Mouse (Mus musculus) hindbrain, embryonic 13.5 days (tissue): ENCODE results near the gene Prdm9. TPM values are rescaled to one million over a fixed set of nuclear protein-coding genes. Genes with fewer than 3 reads are reported as not detected.

Experiments used
- ATAC-seq: fragments of 200-750 bp; cut with Nextera tagmentation; 2 replicates; pipeline ENCODE4 v1.8.0; 2017; ENCODE audit warnings: moderate TSS enrichment; ENCODE audit not compliant: low FRiP score
- H3K27ac ChIP-seq: fragments of 300-500 bp; sonication (generic); 2 replicates; pipeline ENCODE4 v1.5.1; 2015; ENCODE audit warnings: inconsistent platforms, mild to moderate bottlenecking, moderate library complexity
- H3K27me3 ChIP-seq: fragments of 300-500 bp; sonication (generic); 2 replicates; pipeline ENCODE4 v1.6.1; 2015; ENCODE audit warnings: mild to moderate bottlenecking, inconsistent platforms
- H3K36me3 ChIP-seq: fragments of 300-500 bp; sonication (generic); 2 replicates; pipeline ENCODE4 v1.6.1; 2015; ENCODE audit warnings: mild to moderate bottlenecking, inconsistent platforms
- H3K4me1 ChIP-seq: fragments of 300-500 bp; sonication (generic); replicated peaks from 2 replicates; pipeline ENCODE4 v1.6.1; 2015; ENCODE audit warnings: inconsistent platforms
- H3K4me2 ChIP-seq: fragments of 300-500 bp; sonication (generic); 2 replicates; pipeline ENCODE4 v1.6.1; 2015; ENCODE audit warnings: inconsistent platforms, mild to moderate bottlenecking, moderate library complexity
- H3K4me3 ChIP-seq: fragments of 300-500 bp; sonication (generic); 2 replicates; pipeline ENCODE4 v1.5.1; 2015; ENCODE audit warnings: mild to moderate bottlenecking, inconsistent platforms
- H3K9ac ChIP-seq: fragments of 300-500 bp; sonication (generic); 2 replicates; pipeline ENCODE4 v1.6.1; 2015; ENCODE audit warnings: mild to moderate bottlenecking, inconsistent platforms
- H3K9me3 ChIP-seq: fragments of 300-500 bp; sonication (generic); 2 replicates; pipeline ENCODE4 v1.6.1; 2016; ENCODE audit warnings: inconsistent platforms
- WGBS: fragments of 180-500 bp; shearing (Covaris S2); methylation state at CpG from one replicate; pipeline ENCODE4 v1.1.7; 2015; 5-methylcytosine and 5-hydroxymethylcytosine counted together
- polyA plus RNA-seq: library from polyadenylated mRNA; unstranded; fragments of >200 nt; fragmentation: Nextera tagmentation; extraction: Ambion mirVana; gene quantifications from 2 replicates; pipeline ENCODE4 v1.2.1, GENCODE M21; 2015

Prdm9 gene
- polyA plus RNA-seq: 2.6 and 3.3 TPM in 2 replicates

GRCm38 (mm10) chr17:15564014-15564927 lies at the start of gene Prdm9:
Gene Prdm9 (minus strand): TSS chr17:15564354.
- Histone ChIP-seq H3K4me2 (peak within 1 kb of the TSS; percentile 77), H3K4me1 (peaks cover 6% of the 10 kb centered on the region), H3K9ac (peak within 1 kb of the TSS; percentile 75), H3K36me3 (no peaks in the 10 kb centered on the region), H3K4me3 (peak within 1 kb of the TSS; percentile 59), H3K9me3 (no peaks in the 10 kb centered on the region), H3K27me3 (no peaks in the 10 kb centered on the region), H3K27ac (peak within 1 kb of the TSS; percentile 93)
- WGBS: under 1% methylated on average over 42 of the region's 43 CpGs
- peak; percentile 99 for ATAC-seq

GRCm38 (mm10) chr17:15599496-15599895 lies 35.3 kb upstream of the Prdm9 start:
- Histone ChIP-seq H3K4me2 (no peak overlapping the region), H3K27ac (no peak overlapping the region), H3K9me3 (no peaks in the 10 kb centered on the region), H3K27me3 (no peaks in the 10 kb centered on the region), H3K9ac (no peak overlapping the region), H3K4me3 (no peak overlapping the region), H3K4me1 (no peaks in the 10 kb centered on the region), H3K36me3 (no peaks in the 10 kb centered on the region)
- no peak for ATAC-seq
- WGBS: 89% methylated on average over 7 of the region's 11 CpGs

GRCm38 (mm10) chr17:15591216-15591881 lies 27.2 kb upstream of the Prdm9 start:
- Histone ChIP-seq H3K4me3 (no peak overlapping the region), H3K4me1 (no peaks in the 10 kb centered on the region), H3K36me3 (no peaks in the 10 kb centered on the region), H3K27me3 (no peaks in the 10 kb centered on the region), H3K27ac (no peak overlapping the region), H3K4me2 (no peak overlapping the region), H3K9me3 (no peaks in the 10 kb centered on the region), H3K9ac (no peak overlapping the region)
- no peak for ATAC-seq
- 84% methylated on average over 7 of the region's 7 CpGs for WGBS

GRCm38 (mm10) chr17:15588116-15588515 lies 24.0 kb upstream of the Prdm9 start:
- Histone ChIP-seq H3K4me1 (no peaks in the 10 kb centered on the region), H3K27me3 (no peaks in the 10 kb centered on the region), H3K4me3 (no peak overlapping the region), H3K9ac (no peak overlapping the region), H3K4me2 (no peak overlapping the region), H3K36me3 (no peaks in the 10 kb centered on the region), H3K27ac (no peak overlapping the region), H3K9me3 (no peaks in the 10 kb centered on the region)
- no peak for ATAC-seq
- 92% methylated on average over 2 of the region's 2 CpGs for WGBS

- Histone ChIP-seq H3K27ac (no peak overlapping the region), H3K4me3 (no peak overlapping the region), H3K36me3 (no peaks in the 10 kb centered on the region), H3K4me2 (no peak overlapping the region), H3K4me1 (no peaks in the 10 kb centered on the region), H3K27me3 (no peaks in the 10 kb centered on the region), H3K9me3 (no peaks in the 10 kb centered on the region), H3K9ac (no peak overlapping the region)
- 35% methylated on average over 4 of the region's 4 CpGs for WGBS
- no peak for ATAC-seq
These were observed 21.5 kb upstream of the Prdm9 start for GRCm38 (mm10) chr17:15585691-15586090.

GRCm38 (mm10) chr17:15583071-15583470 lies 18.9 kb upstream of the Prdm9 start:
- H3K4me1 ChIP-seq: no peaks in the 10 kb centered on the region
- H3K9ac ChIP-seq: no peak overlapping the region
- H3K36me3 ChIP-seq: no peaks in the 10 kb centered on the region
- peaks cover 6% of the 10 kb centered on the region for H3K27me3 ChIP-seq
- no peak overlapping the region for H3K4me3 ChIP-seq
- WGBS: 85% methylated on average over 7 of the region's 7 CpGs
- H3K9me3 ChIP-seq: no peaks in the 10 kb centered on the region
- no peak overlapping the region for H3K4me2 ChIP-seq
- H3K27ac ChIP-seq: no peak overlapping the region
- ATAC-seq: no peak

- no peak for ATAC-seq
- 90% methylated on average over 2 of the region's 2 CpGs for WGBS
These were observed 15.9 kb upstream of the Prdm9 start for GRCm38 (mm10) chr17:15580072-15580447.

GRCm38 (mm10) chr17:15579410-15580071 lies 15.4 kb upstream of the Prdm9 start:
- H3K9ac ChIP-seq: no peak overlapping the region
- WGBS: 89% methylated on average over 7 of the region's 7 CpGs
- H3K27me3 ChIP-seq: peaks cover 18% of the 10 kb centered on the region
- no peak overlapping the region for H3K4me2 ChIP-seq
- H3K36me3 ChIP-seq: no peaks in the 10 kb centered on the region
- peaks cover 3% of the 10 kb centered on the region; the same call in 1 of the 2 replicates for H3K4me1 ChIP-seq
- H3K4me3 ChIP-seq: no peak overlapping the region
- ATAC-seq: no peak
- no peaks in the 10 kb centered on the region for H3K9me3 ChIP-seq
- H3K27ac ChIP-seq: no peak overlapping the region

More at GRCm38 (mm10) chr17:15580072-15580447, 15.9 kb upstream of the Prdm9 start:
- H3K4me1 ChIP-seq: peaks cover 3% of the 10 kb centered on the region; the same call in 1 of the 2 replicates
- no peaks in the 10 kb centered on the region for H3K36me3 ChIP-seq
- peaks cover 18% of the 10 kb centered on the region for H3K27me3 ChIP-seq
- no peaks in the 10 kb centered on the region for H3K9me3 ChIP-seq
- H3K4me2 ChIP-seq: no peak overlapping the region
- no peak overlapping the region for H3K4me3 ChIP-seq
- H3K27ac ChIP-seq: no peak overlapping the region
- H3K9ac ChIP-seq: no peak overlapping the region

GRCm38 (mm10) chr17:15577291-15577694 lies 13.1 kb upstream of the Prdm9 start:
- Histone ChIP-seq H3K9ac (peak overlapping the region; percentile 49; the same call in 1 of the 2 replicates), H3K27me3 (peaks cover 18% of the 10 kb centered on the region), H3K9me3 (no peaks in the 10 kb centered on the region), H3K4me2 (peak overlapping the region; percentile 54), H3K4me1 (peaks cover 3% of the 10 kb centered on the region; the same call in 1 of the 2 replicates), H3K27ac (no peak overlapping the region), H3K36me3 (no peaks in the 10 kb centered on the region), H3K4me3 (peak overlapping the region; percentile 36)
- peak; percentile 59; the same call in 1 of the 2 replicates for ATAC-seq
- WGBS: 1% methylated on average over 32 of the region's 32 CpGs

GRCm38 (mm10) chr17:15575056-15575455 lies 10.9 kb upstream of the Prdm9 start:
- WGBS: 76% methylated on average over 1 of the region's 1 CpGs
- no peak for ATAC-seq
- Histone ChIP-seq H3K4me3 (no peak overlapping the region), H3K9me3 (no peaks in the 10 kb centered on the region), H3K36me3 (no peaks in the 10 kb centered on the region), H3K4me2 (no peak overlapping the region), H3K27me3 (peaks cover 18% of the 10 kb centered on the region), H3K9ac (no peak overlapping the region), H3K4me1 (peaks cover 3% of the 10 kb centered on the region; the same call in 1 of the 2 replicates), H3K27ac (no peak overlapping the region)

GRCm38 (mm10) chr17:15566908-15567307 lies 2.8 kb upstream of the Prdm9 start:
- Histone ChIP-seq H3K36me3 (no peaks in the 10 kb centered on the region), H3K27ac (no peak overlapping the region), H3K4me1 (peaks cover 6% of the 10 kb centered on the region), H3K27me3 (no peaks in the 10 kb centered on the region), H3K9me3 (no peaks in the 10 kb centered on the region), H3K4me3 (no peak overlapping the region), H3K9ac (no peak overlapping the region), H3K4me2 (no peak overlapping the region)
- 75% methylated on average over 5 of the region's 5 CpGs for WGBS
- ATAC-seq: no peak

- H3K4me1 ChIP-seq: peaks cover 6% of the 10 kb centered on the region
- H3K4me3 ChIP-seq: peak overlapping the region; percentile 59
- peak; percentile 21 for ATAC-seq
- H3K36me3 ChIP-seq: no peaks in the 10 kb centered on the region
- no peaks in the 10 kb centered on the region for H3K27me3 ChIP-seq
- 49% methylated on average over 12 of the region's 12 CpGs for WGBS
- peak overlapping the region; percentile 75 for H3K9ac ChIP-seq
- peak overlapping the region; percentile 93 for H3K27ac ChIP-seq
- H3K4me2 ChIP-seq: peak overlapping the region; percentile 59
- no peaks in the 10 kb centered on the region for H3K9me3 ChIP-seq
These were observed 760 bp upstream of the Prdm9 start for GRCm38 (mm10) chr17:15564928-15565300.
